Mouse (Mus musculus): ENCODE measurements at regions not wholly inside any gene's neighbourhood (a gene's known extent, or its start where the extent isn't known, plus 50 kb on each side); places are given as distances from the start of the nearest gene placed in this dataset.
"Not testable (repeated sequence)": the region's sequence is repeated elsewhere in the genome, so short reads cannot be mapped to it uniquely, and the experiment has no call there.

DNA sequence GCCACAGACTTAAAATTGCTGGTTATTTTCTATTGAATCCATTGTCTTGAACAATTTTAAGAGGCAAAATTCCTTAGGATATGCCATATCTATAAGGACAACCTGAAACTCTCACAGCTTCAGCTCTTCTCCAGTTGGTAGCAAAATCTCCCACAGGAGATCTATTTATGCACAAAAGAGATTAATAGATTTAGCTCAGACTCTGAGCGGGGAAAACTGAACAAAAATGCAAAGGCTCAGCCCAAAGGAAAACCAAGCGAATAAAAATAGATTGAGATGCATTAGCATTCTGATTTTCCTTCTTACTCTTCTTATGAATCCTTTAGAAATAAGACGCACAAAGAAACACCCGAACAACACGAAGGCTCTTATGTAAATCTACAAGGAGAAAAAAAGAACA is 196.2 kb upstream of the Pcsk5 start:
- no peak for DNase-seq (ENCODE audit: low read depth, low spot score)

GRCm38 (mm10) chr19:18025877-18026276 is 188.4 kb upstream of the Pcsk5 start:
- DNase-seq (ENCODE audit: low read depth, low spot score), result no peak

GRCm38 (mm10) chr19:18020351-18020750 is 182.9 kb upstream of the Pcsk5 start:
- DNase-seq (ENCODE audit: low read depth, low spot score), result no peak

DNA sequence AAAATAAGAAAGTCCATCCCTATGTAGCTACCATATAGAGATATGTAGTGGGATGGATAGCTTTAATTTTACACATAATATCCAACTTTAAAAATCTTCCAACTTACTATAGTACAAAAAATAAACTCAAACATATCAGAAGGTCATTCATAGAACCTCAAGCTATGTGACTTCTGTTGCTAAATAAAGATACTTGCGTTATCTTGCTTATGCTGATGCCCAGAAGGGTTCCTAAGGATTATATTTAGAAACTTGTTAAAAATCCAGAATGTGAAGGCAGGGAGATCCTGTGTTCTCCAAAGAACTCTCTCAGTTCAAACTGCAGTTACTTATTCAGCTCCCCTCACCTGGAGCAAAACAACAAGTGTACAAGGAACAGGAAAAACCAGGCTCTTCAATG is 177.9 kb upstream of the Pcsk5 start:
- DNase-seq (ENCODE audit: low read depth, low spot score), result no peak

GRCm38 (mm10) chr19:18012029-18012428 is 174.6 kb upstream of the Pcsk5 start:
- no peak for DNase-seq (ENCODE audit: low read depth, low spot score)

GRCm38 (mm10) chr19:17997561-17997960 is 160.1 kb upstream of the Pcsk5 start:
- DNase-seq (ENCODE audit: low read depth, low spot score), result no peak

GRCm38 (mm10) chr19:17983416-17983815 is 146.0 kb upstream of the Pcsk5 start:
- DNase-seq (ENCODE audit: low read depth, low spot score), result no peak

- DNase-seq (ENCODE audit: low read depth, low spot score), result no peak
These were observed 128.1 kb upstream of the Pcsk5 start for GRCm38 (mm10) chr19:17965566-17965965.

DNA sequence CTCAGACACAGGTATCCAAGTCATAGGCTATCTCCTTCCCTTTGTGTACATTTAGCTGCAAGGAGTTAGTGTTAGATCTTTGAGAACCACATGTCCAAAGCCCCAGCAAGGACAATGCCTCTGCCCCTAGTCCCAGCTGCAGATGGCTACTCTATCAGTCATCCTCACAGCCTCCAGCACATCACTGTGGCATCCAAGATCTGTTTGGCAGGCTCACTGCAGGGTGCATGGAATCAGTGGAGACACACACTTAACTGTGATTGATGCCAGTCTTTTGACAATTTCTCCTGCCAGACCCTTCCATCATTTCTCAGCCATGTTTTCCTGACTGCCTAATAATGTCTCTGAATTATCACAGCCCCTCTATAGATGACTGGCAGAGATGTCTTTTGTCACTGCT is 121.0 kb upstream of the Pcsk5 start:
- no peak for DNase-seq (ENCODE audit: low read depth, low spot score)

DNA sequence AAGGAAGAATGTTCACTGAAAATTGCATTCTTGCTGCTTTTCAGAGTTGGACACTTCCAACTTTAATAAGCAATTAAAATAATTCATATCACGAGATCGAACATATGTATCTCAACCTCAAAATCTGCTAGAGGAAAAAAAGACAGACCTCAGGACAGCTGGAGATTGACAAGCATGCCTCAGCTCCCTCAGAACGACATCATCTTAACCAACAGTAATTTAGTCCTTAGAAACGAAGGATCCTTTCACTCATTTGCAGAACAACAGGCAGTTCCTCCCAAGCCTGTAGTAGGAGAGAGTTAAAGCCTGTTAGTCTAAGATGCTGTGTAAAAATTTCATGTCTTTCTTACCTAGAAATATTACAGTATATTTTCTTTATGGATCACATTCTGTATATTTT is 95.2 kb upstream of the Pcsk5 start:
- DNase-seq (ENCODE audit: low read depth, low spot score), result no peak

DNA sequence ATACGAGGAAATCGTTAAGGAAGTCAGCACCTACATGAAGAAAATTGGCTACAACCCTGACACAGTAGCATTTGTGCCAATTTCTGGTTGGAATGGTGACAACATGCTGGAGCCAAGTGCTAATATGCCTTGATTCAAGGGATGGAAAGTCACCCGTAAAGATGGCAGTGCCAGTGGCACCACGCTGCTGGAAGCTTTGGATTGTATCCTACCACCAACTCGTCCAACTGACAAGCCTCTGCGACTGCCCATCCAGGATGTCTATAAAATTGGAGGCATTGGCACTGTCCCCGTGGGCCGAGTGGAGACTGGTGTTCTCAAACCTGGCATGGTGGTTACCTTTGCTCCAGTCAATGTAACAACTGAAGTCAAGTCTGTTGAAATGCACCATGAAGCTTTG is 89.7 kb upstream of the Pcsk5 start:
- not testable (repeated sequence) for DNase-seq (ENCODE audit: low read depth, low spot score)

GRCm38 (mm10) chr19:17907579-17907978 is 70.1 kb upstream of the Pcsk5 start:
- DNase-seq (ENCODE audit: low read depth, low spot score), result no peak

DNA sequence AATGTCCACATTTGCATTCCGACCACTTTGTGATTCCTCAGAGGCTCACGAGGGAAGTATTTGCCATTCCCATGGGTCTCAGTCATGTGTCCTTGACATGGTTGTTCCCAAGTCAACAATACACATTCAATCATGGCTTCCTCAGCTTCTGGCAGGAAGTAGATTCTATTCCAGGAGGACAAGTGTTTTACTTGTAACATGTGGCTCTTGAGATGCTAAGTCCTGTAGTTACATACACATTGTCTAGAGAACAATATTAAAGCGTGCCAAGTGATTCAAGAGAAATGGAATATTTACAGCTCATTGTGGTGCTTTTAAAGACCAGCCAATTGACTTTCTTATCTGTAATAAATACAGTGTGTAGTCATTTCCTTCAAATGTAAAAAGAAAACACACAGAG is 66.7 kb upstream of the Pcsk5 start:
- DNase-seq (ENCODE audit: low read depth, low spot score), result no peak

- DNase-seq (ENCODE audit: low read depth, low spot score), result no peak
These were observed 55.2 kb upstream of the Pcsk5 start for GRCm38 (mm10) chr19:17892615-17893014.
